Mouse (Mus musculus) CH12.LX (cell line): ENCODE data around the gene Emc7. TPM values are rescaled to one million over a fixed set of nuclear protein-coding genes. Genes with fewer than 3 reads are reported as not detected.

Experiments used
- DNase-seq: peaks from one replicate; pipeline ENCODE4 v3.0.0-alpha.2; 2013; ENCODE audit errors: extremely low read depth
- H3K27ac ChIP-seq: 2 replicates; pipeline ENCODE4 v1.5.1; 2012; ENCODE audit warnings: low read depth, mild to moderate bottlenecking, control low read depth, moderate library complexity; ENCODE audit not compliant: insufficient read depth
- H3K27me3 ChIP-seq: replicated peaks from 2 replicates; pipeline ENCODE3; 2012; ENCODE audit warnings: inconsistent platforms
- H3K36me3 ChIP-seq, 2 experiments: replicated peaks in 1 of 2; 2 replicates each; pipeline versions ENCODE3 to v1.6.1; 2012; ENCODE audit warnings: inconsistent platforms in 1 of 2, low read length in 1 of 2, mild to moderate bottlenecking in 1 of 2, mixed read lengths in 1 of 2, moderate library complexity in 1 of 2; ENCODE audit not compliant: control insufficient read depth in 1 of 2, insufficient read depth in 1 of 2
- H3K4me1 ChIP-seq, 2 experiments: 2 replicates each; pipeline ENCODE4 v1.6.1; 2012; ENCODE audit warnings: inconsistent platforms in 1 of 2, moderate library complexity in 1 of 2; ENCODE audit not compliant: insufficient read depth in 2 of 2, control insufficient read depth in 1 of 2
- H3K4me2 ChIP-seq: 2 replicates; pipeline ENCODE4 v1.6.1; 2012; ENCODE audit warnings: low read depth, mild to moderate bottlenecking, control low read depth; ENCODE audit not compliant: poor library complexity, insufficient read depth, severe bottlenecking
- H3K4me3 ChIP-seq, 3 experiments: fragments of 150-350 bp in 1 of 3; sonication (generic) in 1 of 3; replicated peaks in 1 of 3; 2 replicates each; pipeline versions ENCODE3 to v1.5.1; 2011 to 2012; ENCODE audit warnings: low read depth in 2 of 3, low read length in 2 of 3, mild to moderate bottlenecking in 2 of 3, moderate library complexity in 2 of 3, control low read depth in 1 of 3, improper control_type of control experiment in 1 of 3, inconsistent platforms in 1 of 3, mixed read lengths in 1 of 3; ENCODE audit not compliant: poor library complexity in 1 of 3
- H3K79me2 ChIP-seq: replicated peaks from 2 replicates; pipeline ENCODE4 v1.6.1; 2012; ENCODE audit warnings: mild to moderate bottlenecking, moderate library complexity; ENCODE audit not compliant: control insufficient read depth, poor library complexity, insufficient read depth, severe bottlenecking; ENCODE audit errors: extremely low read depth
- H3K9ac ChIP-seq: 2 replicates; pipeline ENCODE4 v1.6.1; 2012; ENCODE audit warnings: low read depth, mild to moderate bottlenecking, control low read depth, moderate library complexity; ENCODE audit not compliant: insufficient read depth
- H3K9me3 ChIP-seq: replicated peaks from 2 replicates; pipeline ENCODE3; 2012; ENCODE audit warnings: low read length, inconsistent platforms, mixed read lengths
- MXI1 ChIP-seq: IDR thresholded peaks from 2 replicates; pipeline ENCODE4 v1.6.1; 2011; ENCODE audit warnings: mild to moderate bottlenecking, low read depth, low read length, improper control_type of control experiment
- RAD21 ChIP-seq: IDR thresholded peaks from 2 replicates; pipeline ENCODE4 v1.6.1; 2011; ENCODE audit warnings: low read depth, mild to moderate bottlenecking, low read length, improper control_type of control experiment, moderate library complexity
- TCF12 ChIP-seq: IDR thresholded peaks from 2 replicates; pipeline ENCODE4 v1.6.1; 2014; ENCODE audit warnings: low read depth, mild to moderate bottlenecking, inconsistent platforms, low read length, improper control_type of control experiment
- USF1 ChIP-seq: IDR thresholded peaks from 2 replicates; pipeline ENCODE4 v1.6.1; 2014; ENCODE audit warnings: low read depth, mild to moderate bottlenecking, inconsistent platforms, low read length, improper control_type of control experiment
- USF2 ChIP-seq: conservative IDR thresholded peaks from 2 replicates; pipeline ENCODE4 v1.6.1; 2011; ENCODE audit warnings: low read depth, low read length, improper control_type of control experiment
- ZC3H11A ChIP-seq: IDR thresholded peaks from 2 replicates; pipeline ENCODE4 v1.6.1; 2012; ENCODE audit warnings: low read depth, mild to moderate bottlenecking, inconsistent platforms, low read length, improper control_type of control experiment
- dilution Hi-C: fragments of 300-500 bp; cut with MboI; formaldehyde crosslinking; loops from 2 replicates; pipeline ENCODE4 v1.14.3; 2020; ENCODE audit warnings: low sequenced_read_pairs; ENCODE audit not compliant: extremely low pct_unique_long_range_greater_than_20kb, extremely low pct_ligation_motif_present
- in situ Hi-C: fragments of 300-500 bp; cut with MboI; formaldehyde crosslinking; loops from 3 replicates; pipeline ENCODE4 v1.14.3; 2019; ENCODE audit warnings: low sequenced_read_pairs, low pct_ligation_motif_present, low pct_unique_long_range_greater_than_20kb, mixed read lengths
- polyA plus RNA-seq: library from polyadenylated mRNA; unstranded; fragments of >175 nt; gene quantifications from 2 replicates; pipeline ENCODE4 v1.2.1, GENCODE M21; 2012; ENCODE audit warnings: low read depth; ENCODE audit not compliant: insufficient read length
- total RNA-seq, 2 experiments: library from RNA; depleted of rRNA; stranded (reverse); fragments of 300-350 nt in 1 of 2; fragments of >200 nt in 1 of 2; gene quantifications; 2 replicates each; pipeline ENCODE4 v1.2.3; 2012 to 2014

Emc7 gene
- total and polyA plus RNA-seq, 3 experiments = 16.5 to 26.6 (median 25.6) TPM

DNA sequence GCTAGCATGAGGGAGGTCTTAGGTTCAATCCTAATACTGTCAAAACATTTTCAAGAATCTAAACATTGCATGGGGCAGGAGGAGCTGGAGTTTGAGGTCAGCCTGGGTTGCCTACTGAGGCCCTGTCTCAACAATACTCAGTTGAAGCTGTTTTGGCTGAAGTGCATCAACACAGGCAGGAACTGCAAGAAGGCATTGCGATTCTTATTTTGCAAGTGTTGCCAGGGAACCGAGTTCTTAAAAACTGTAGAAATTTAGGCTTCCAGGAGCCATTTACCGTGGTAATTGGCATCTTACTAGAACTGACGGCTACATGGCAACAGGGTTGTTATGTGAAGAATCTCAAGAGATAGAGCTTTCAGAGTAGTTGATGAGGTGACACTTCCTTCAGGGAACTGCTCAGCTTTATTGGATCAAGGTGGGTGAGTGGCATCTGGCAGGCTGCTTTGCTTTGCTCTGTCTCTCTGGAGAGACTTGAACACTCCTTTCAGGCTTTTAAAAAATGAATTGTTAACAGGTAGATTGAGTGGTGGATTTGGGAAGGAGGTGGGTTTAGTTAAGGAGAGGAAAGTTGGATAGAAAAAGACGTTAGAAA is 52.1 kb downstream of the Emc7 start:
- H3K36me3 ChIP-seq = peaks cover 0 to 9% of the 10 kb centered on the region in 2 experiments
- H3K4me3 ChIP-seq = no peak overlapping the region
- no peak for TF ChIP-seq MXI1
- no peaks in the 10 kb centered on the region for H3K79me2 ChIP-seq
- dilution Hi-C loops (no loop called here), in situ Hi-C loops (loop anchor here (25.0 kb wide), 1 partner anchor 255 kb away; no protein-coding TSS in a partner anchor)
- H3K9me3 ChIP-seq = no peaks in the 10 kb centered on the region
- no peak overlapping the region for H3K4me2 ChIP-seq
- no peak for DNase-seq
- H3K27ac ChIP-seq = no peak overlapping the region
- no peaks in the 10 kb centered on the region for H3K27me3 ChIP-seq
- no peak overlapping the region for H3K9ac ChIP-seq
- peaks cover 0 to 10% of the 10 kb centered on the region in 2 experiments; a peak in 1 of 4 replicates for H3K4me1 ChIP-seq

DNA sequence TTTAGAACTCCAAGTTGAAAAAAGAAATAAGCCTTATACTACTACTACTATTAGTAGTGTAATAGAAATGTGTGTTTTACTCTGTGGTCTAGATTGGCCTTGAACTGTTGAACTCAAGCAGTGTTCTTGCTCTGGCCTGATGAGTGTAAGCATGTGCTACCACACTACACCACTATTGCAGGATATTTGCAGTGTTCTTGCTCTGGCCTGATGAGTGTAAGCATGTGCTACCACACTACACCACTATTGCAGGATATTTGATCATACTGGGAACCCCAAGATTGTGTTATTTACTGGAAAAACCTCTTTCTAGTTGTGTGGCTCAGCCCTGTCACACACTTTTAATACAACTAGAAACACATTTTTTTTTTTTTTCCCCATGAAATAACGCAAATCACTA is 52.6 kb downstream of the Emc7 start:
- in situ Hi-C loops = loop anchor here (25.0 kb wide), 1 partner anchor 255 kb away; no protein-coding TSS in a partner anchor

DNA sequence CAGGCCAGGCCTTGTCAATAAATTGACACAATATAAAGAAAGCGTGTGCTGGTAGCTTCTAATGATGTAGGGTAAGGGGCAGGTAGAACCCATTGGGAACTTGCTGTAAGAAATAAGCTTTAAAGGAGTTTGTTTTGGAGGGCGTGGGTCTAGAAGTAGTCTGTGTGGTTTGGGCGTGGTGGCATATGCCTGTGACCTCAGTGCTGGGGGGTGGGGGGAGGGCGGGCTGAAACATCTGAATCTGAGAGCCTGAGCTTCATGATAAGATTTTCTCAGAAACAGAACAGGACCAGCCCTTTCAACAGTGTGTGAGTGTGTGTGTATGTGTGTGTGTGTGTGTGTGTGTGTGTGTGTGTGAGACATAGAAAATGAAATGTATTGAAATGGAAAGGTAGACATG is 55.3 kb downstream of the Emc7 start:
- Histone ChIP-seq H3K79me2 (no peaks in the 10 kb centered on the region), H3K36me3 (peaks cover 0 to 7% of the 10 kb centered on the region in 2 experiments), H3K4me3 (no peak overlapping the region), H3K27me3 (no peaks in the 10 kb centered on the region), H3K4me1 (no peaks in the 10 kb centered on the region), H3K9ac (no peak overlapping the region), H3K27ac (no peak overlapping the region), H3K4me2 (no peak overlapping the region), H3K9me3 (no peaks in the 10 kb centered on the region)
- DNase-seq = no peak
- dilution Hi-C loops (no loop called here), in situ Hi-C loops (loop anchor here (25.0 kb wide), 1 partner anchor 252 kb away; no protein-coding TSS in a partner anchor)
- TF ChIP-seq USF1 = no peak
- no peak for TF ChIP-seq USF2
- TF ChIP-seq TCF12 = no peak
- no peak for TF ChIP-seq ZC3H11A

More for the DNA sequence above, 52.6 kb downstream of the Emc7 start:
- no peaks in the 10 kb centered on the region for H3K79me2 ChIP-seq
- TF ChIP-seq RAD21 = no peak
- TF ChIP-seq, all 38 proteins: peak for 0
- peaks cover 0 to 9% of the 10 kb centered on the region in 2 experiments for H3K36me3 ChIP-seq
- H3K9me3 ChIP-seq = no peaks in the 10 kb centered on the region
- dilution Hi-C loops = no loop called here
- H3K27ac ChIP-seq = no peak overlapping the region
- no peak overlapping the region for H3K4me3 ChIP-seq
- H3K4me2 ChIP-seq = no peak overlapping the region
- H3K27me3 ChIP-seq = no peaks in the 10 kb centered on the region
- H3K4me1 ChIP-seq = peaks cover 0 to 8% of the 10 kb centered on the region in 2 experiments; a peak in 1 of 4 replicates
- no peak overlapping the region for H3K9ac ChIP-seq
- no peak for DNase-seq
